Mouse (Mus musculus) liver, embryonic 12.5 days (tissue): ENCODE measurements around the gene Dab1. TPM values are rescaled to one million over a fixed set of nuclear protein-coding genes. Genes with fewer than 3 reads are reported as not detected.

Experiments used
- ATAC-seq: fragments of 200-750 bp; cut with Nextera tagmentation; 2 replicates; pipeline ENCODE4 v1.8.0; 2017; ENCODE audit warnings: moderate number of reproducible peaks, mild to moderate bottlenecking, moderate library complexity
- H3K27ac ChIP-seq: fragments of 300-500 bp; sonication (generic); 2 replicates; pipeline ENCODE4 v1.5.1; 2016; ENCODE audit warnings: mild to moderate bottlenecking
- H3K27me3 ChIP-seq: fragments of 300-500 bp; sonication (generic); replicated peaks from 2 replicates; pipeline ENCODE4 v1.6.1; 2016; ENCODE audit warnings: mild to moderate bottlenecking, moderate library complexity
- H3K36me3 ChIP-seq: fragments of 300-500 bp; sonication (generic); 2 replicates; pipeline ENCODE4 v1.6.1; 2016; ENCODE audit warnings: mild to moderate bottlenecking, moderate library complexity
- H3K4me1 ChIP-seq: fragments of 300-500 bp; sonication (generic); 2 replicates; pipeline ENCODE4 v1.6.1; 2016
- H3K4me2 ChIP-seq: fragments of 300-500 bp; sonication (generic); 2 replicates; pipeline ENCODE4 v1.6.1; 2016; ENCODE audit warnings: mild to moderate bottlenecking, moderate library complexity
- H3K4me3 ChIP-seq: fragments of 300-500 bp; sonication (generic); 2 replicates; pipeline ENCODE4 v1.5.1; 2016; ENCODE audit warnings: mild to moderate bottlenecking, moderate library complexity
- H3K9ac ChIP-seq: fragments of 300-500 bp; sonication (generic); 2 replicates; pipeline ENCODE4 v1.6.1; 2016; ENCODE audit warnings: mild to moderate bottlenecking, moderate library complexity
- H3K9me3 ChIP-seq: fragments of 300-500 bp; sonication (generic); replicated peaks from 2 replicates; pipeline ENCODE4 v1.6.1; 2016; ENCODE audit warnings: mild to moderate bottlenecking, moderate library complexity
- WGBS: fragments of 180-500 bp; shearing (Covaris S2); methylation state at CpG from one replicate; pipeline ENCODE4 v1.1.7; 2016; ENCODE audit not compliant: insufficient replicate concordance; 5-methylcytosine and 5-hydroxymethylcytosine counted together
- polyA plus RNA-seq: library from polyadenylated mRNA; unstranded; fragments of >200 nt; fragmentation: Nextera tagmentation; extraction: Ambion mirVana; gene quantifications from 2 replicates; pipeline ENCODE4 v1.2.1, GENCODE M21; 2016

The Dab1 gene
- polyA plus RNA-seq, 1 experiment from 2014 or later, result 0.45 TPM

GRCm38 (mm10) chr4:104696522-104696921 is 1077.4 kb downstream of the Dab1 start:
- Histone ChIP-seq H3K27me3 (no peaks in the 10 kb centered on the region), H3K9ac (no peak overlapping the region), H3K4me2 (no peak overlapping the region), H3K4me3 (no peak overlapping the region), H3K27ac (no peak overlapping the region), H3K36me3 (no peaks in the 10 kb centered on the region), H3K9me3 (no peaks in the 10 kb centered on the region), H3K4me1 (no peaks in the 10 kb centered on the region)
- no peak for ATAC-seq
- WGBS, result 87% methylated on average over 3 of the region's 3 CpGs

GRCm38 (mm10) chr4:104697703-104698102 is 1078.5 kb downstream of the Dab1 start:
- no peak overlapping the region for H3K4me2 ChIP-seq
- 46% methylated on average over 4 of the region's 4 CpGs for WGBS

GRCm38 (mm10) chr4:104705664-104706645 is 1086.8 kb downstream of the Dab1 start:
- H3K9ac ChIP-seq, result no peak overlapping the region
- no peaks in the 10 kb centered on the region for H3K9me3 ChIP-seq
- H3K4me3 ChIP-seq, result no peak overlapping the region
- no peak overlapping the region for H3K27ac ChIP-seq
- no peak overlapping the region for H3K4me2 ChIP-seq
- no peaks in the 10 kb centered on the region for H3K27me3 ChIP-seq
- 55% methylated on average over 10 of the region's 10 CpGs for WGBS
- no peak for ATAC-seq
- no peaks in the 10 kb centered on the region for H3K4me1 ChIP-seq
- no peaks in the 10 kb centered on the region for H3K36me3 ChIP-seq

More at GRCm38 (mm10) chr4:104697703-104698102, 1078.5 kb downstream of the Dab1 start:
- Histone ChIP-seq H3K9ac (no peak overlapping the region), H3K4me3 (no peak overlapping the region), H3K9me3 (no peaks in the 10 kb centered on the region), H3K4me1 (no peaks in the 10 kb centered on the region), H3K36me3 (no peaks in the 10 kb centered on the region), H3K27ac (no peak overlapping the region), H3K27me3 (no peaks in the 10 kb centered on the region)
- ATAC-seq, result no peak

DNA sequence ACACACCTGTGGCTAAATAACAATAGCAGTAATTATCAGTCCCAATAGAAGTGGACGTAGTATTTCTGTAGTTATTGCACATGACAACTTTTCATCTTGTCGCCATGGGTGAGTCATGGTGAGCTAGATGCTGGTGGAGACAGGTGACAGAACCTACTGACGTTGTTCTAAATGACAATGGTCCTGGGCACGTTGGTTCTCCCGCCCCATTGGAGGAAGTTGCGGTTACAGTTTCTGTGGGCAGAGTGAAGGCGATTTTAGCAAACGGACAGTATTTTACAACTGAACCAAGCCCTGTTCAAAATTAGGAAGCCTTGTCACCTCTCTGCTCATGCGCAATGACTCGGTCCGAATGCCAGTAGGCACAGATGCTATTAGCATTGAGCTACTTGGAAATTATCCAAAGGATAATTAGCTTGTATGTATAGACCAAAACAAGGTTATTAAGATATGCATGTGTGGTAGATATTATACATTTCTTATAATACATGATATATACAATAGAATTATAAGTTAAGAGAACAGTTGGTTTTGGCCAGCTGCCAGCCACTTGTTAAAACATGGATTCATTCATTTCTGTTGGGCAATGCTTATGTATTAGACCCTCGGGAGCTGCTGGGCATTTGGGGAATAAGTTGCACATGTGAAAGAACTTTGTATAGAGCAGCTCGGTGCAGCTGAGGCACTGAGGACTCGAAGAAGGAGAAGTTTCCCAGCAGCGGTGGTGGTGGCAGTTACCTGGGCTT is 1093.4 kb downstream of the Dab1 start:
- no peaks in the 10 kb centered on the region for H3K4me1 ChIP-seq
- no peaks in the 10 kb centered on the region for H3K9me3 ChIP-seq
- no peak overlapping the region for H3K27ac ChIP-seq
- 67% methylated on average over 15 of the region's 15 CpGs for WGBS
- ATAC-seq, result no peak
- no peak overlapping the region for H3K4me3 ChIP-seq
- H3K36me3 ChIP-seq, result no peaks in the 10 kb centered on the region
- H3K27me3 ChIP-seq, result no peaks in the 10 kb centered on the region
- H3K9ac ChIP-seq, result no peak overlapping the region
- no peak overlapping the region for H3K4me2 ChIP-seq

DNA sequence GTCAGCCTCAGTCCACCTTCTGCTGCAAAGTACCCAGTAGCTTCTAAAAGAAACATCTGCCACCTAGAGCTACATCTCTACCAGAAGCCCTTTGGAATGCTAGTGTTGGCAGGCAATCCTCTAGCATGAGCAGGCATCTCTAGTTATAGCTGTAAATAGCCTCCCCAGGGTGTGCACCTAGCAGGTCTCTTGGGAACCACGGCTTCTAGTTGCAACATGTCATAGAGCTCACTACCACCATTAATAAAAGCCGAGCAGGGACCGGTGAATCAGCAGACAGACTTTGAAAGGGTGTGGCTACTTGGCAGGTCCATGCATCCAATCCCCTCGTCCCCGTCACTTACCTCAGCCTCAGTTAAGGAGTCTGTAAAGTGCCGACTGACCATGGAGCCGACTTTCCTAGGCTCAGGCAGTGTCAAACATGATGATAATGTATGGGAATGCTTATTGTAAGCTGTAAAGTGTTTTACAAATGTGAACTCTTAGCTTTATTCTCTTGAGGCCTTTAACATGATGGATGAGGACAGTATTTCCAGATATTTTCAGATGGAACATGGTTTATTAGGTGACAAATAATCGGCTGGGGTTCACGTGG is 1095.9 kb downstream of the Dab1 start:
- Histone ChIP-seq H3K4me1 (0 out of 2 replicates have a peak, but pooled peaks cover 7% of the 10 kb centered on the region), H3K36me3 (no peaks in the 10 kb centered on the region), H3K4me2 (no peak overlapping the region), H3K9me3 (no peaks in the 10 kb centered on the region), H3K27ac (no peak overlapping the region), H3K27me3 (no peaks in the 10 kb centered on the region), H3K4me3 (no peak overlapping the region), H3K9ac (no peak overlapping the region)
- ATAC-seq, result no peak
- WGBS, result 70% methylated on average over 9 of the region's 9 CpGs

- no peak for ATAC-seq
- WGBS, result 62% methylated on average over 6 of the region's 6 CpGs
Observed at GRCm38 (mm10) chr4:104715857-104716256, 1096.7 kb downstream of the Dab1 start.

GRCm38 (mm10) chr4:104716506-104716905 is 1097.3 kb downstream of the Dab1 start:
- no peak for ATAC-seq

More at GRCm38 (mm10) chr4:104715857-104716256, 1096.7 kb downstream of the Dab1 start:
- H3K4me3 ChIP-seq, result no peak overlapping the region
- no peak overlapping the region for H3K9ac ChIP-seq
- H3K36me3 ChIP-seq, result no peaks in the 10 kb centered on the region
- H3K4me1 ChIP-seq, result 0 out of 2 replicates have a peak, but pooled peaks cover 7% of the 10 kb centered on the region
- no peak overlapping the region for H3K27ac ChIP-seq
- no peaks in the 10 kb centered on the region for H3K27me3 ChIP-seq
- no peak overlapping the region for H3K4me2 ChIP-seq
- H3K9me3 ChIP-seq, result no peaks in the 10 kb centered on the region

GRCm38 (mm10) chr4:104718973-104719795 is 1100.0 kb downstream of the Dab1 start:
- 65% methylated on average over 13 of the region's 13 CpGs for WGBS
- no peak overlapping the region for H3K4me2 ChIP-seq
- no peak overlapping the region for H3K4me3 ChIP-seq
- no peak for ATAC-seq
- 0 out of 2 replicates have a peak, but pooled peaks cover 7% of the 10 kb centered on the region for H3K4me1 ChIP-seq
- no peaks in the 10 kb centered on the region for H3K27me3 ChIP-seq
- no peaks in the 10 kb centered on the region for H3K9me3 ChIP-seq
- H3K9ac ChIP-seq, result no peak overlapping the region
- H3K27ac ChIP-seq, result no peak overlapping the region
- no peaks in the 10 kb centered on the region for H3K36me3 ChIP-seq

More at GRCm38 (mm10) chr4:104716506-104716905, 1097.3 kb downstream of the Dab1 start:
- no peaks in the 10 kb centered on the region for H3K27me3 ChIP-seq
- H3K9me3 ChIP-seq, result no peaks in the 10 kb centered on the region
- H3K4me3 ChIP-seq, result no peak overlapping the region
- H3K27ac ChIP-seq, result no peak overlapping the region
- H3K4me2 ChIP-seq, result no peak overlapping the region
- H3K4me1 ChIP-seq, result 0 out of 2 replicates have a peak, but pooled peaks cover 7% of the 10 kb centered on the region
- H3K9ac ChIP-seq, result no peak overlapping the region
- H3K36me3 ChIP-seq, result no peaks in the 10 kb centered on the region
- WGBS, result 38% methylated on average over 1 of the region's 1 CpGs

DNA sequence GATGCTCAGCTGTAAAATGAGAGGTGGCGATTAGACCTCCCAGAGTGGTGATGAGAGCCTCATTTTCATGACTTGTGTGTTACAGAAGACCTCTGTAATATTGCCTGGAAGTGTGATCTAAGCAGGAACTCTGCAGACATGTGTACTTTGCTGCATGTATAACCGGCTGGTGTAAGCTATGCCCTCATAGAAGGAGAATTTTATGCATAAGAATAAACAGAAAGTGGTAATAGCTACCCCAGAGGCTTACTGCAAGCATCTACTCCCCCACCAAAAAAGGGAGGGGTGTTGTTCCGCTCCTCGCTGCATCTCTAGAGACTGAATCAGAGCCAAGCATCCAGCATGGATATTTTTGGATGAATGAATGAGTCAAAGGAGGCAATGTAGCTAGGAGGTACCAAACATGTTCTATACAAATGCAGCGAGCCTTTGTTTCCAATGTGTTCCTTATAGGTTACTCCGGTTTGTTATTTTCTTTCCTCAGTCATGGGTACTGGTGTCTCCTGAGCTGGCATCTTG is 1104.4 kb downstream of the Dab1 start:
- no peak overlapping the region for H3K4me2 ChIP-seq
- no peaks in the 10 kb centered on the region for H3K27me3 ChIP-seq
- H3K27ac ChIP-seq, result no peak overlapping the region
- no peak overlapping the region for H3K9ac ChIP-seq
- WGBS, result 73% methylated on average over 6 of the region's 6 CpGs
- no peak for ATAC-seq
- no peaks in the 10 kb centered on the region for H3K9me3 ChIP-seq
- H3K4me3 ChIP-seq, result no peak overlapping the region
- 0 out of 2 replicates have a peak, but pooled peaks cover 7% of the 10 kb centered on the region for H3K4me1 ChIP-seq
- no peaks in the 10 kb centered on the region for H3K36me3 ChIP-seq

DNA sequence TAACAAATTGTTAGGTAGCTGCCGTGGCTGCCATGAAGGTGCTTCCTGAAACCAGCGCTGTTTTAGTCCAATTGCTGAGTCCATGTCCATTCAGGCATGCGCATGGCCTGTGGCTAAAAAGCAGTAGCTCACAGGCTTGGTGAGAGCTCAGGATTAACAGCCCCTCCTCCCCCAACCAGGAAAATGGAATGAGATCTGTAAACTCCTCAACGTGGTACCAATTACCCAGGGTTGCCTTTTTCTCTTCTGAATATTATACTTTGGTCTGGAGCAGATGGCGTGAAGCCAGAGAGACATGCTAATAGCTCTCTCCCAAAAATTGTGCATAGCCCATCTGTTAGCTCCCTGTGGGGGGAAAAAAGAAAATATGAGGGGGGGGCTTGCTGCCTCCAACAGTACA is 1105.1 kb downstream of the Dab1 start:
- Histone ChIP-seq H3K4me3 (no peak overlapping the region), H3K27ac (no peak overlapping the region), H3K9me3 (no peaks in the 10 kb centered on the region), H3K9ac (no peak overlapping the region), H3K36me3 (no peaks in the 10 kb centered on the region), H3K4me2 (no peak overlapping the region), H3K27me3 (no peaks in the 10 kb centered on the region), H3K4me1 (0 out of 2 replicates have a peak, but pooled peaks cover 3% of the 10 kb centered on the region)
- ATAC-seq, result no peak
- 69% methylated on average over 5 of the region's 5 CpGs for WGBS

- Histone ChIP-seq H3K27me3 (no peaks in the 10 kb centered on the region), H3K36me3 (no peaks in the 10 kb centered on the region), H3K4me2 (no peak overlapping the region), H3K4me3 (no peak overlapping the region), H3K9me3 (no peaks in the 10 kb centered on the region), H3K9ac (no peak overlapping the region), H3K27ac (no peak overlapping the region), H3K4me1 (no peaks in the 10 kb centered on the region)
- no peak for ATAC-seq
- WGBS, result 36% methylated on average over 3 of the region's 3 CpGs
Observed at GRCm38 (mm10) chr4:104725673-104726072, 1106.5 kb downstream of the Dab1 start.
